Mouse (Mus musculus) fat pad, adult 2 months (tissue): ENCODE data around the gene Zfp423.
"Not testable (repeated sequence)": the region's sequence is repeated elsewhere in the genome, so short reads cannot be mapped to it uniquely, and the experiment has no call there.

Experiments
- DNase-seq: peaks from one replicate; pipeline ENCODE4 v3.0.0-alpha.2; 2011; ENCODE audit warnings: low read depth, low spot score; ENCODE audit errors: extremely low read depth

The Zfp423 gene

GRCm38 (mm10) chr8:87842096-87842495 lies 117.3 kb downstream of the Zfp423 start:
- DNase-seq, result not testable (repeated sequence)

- no peak for DNase-seq
Observed at GRCm38 (mm10) chr8:87837266-87837665, 122.1 kb downstream of the Zfp423 start.

GRCm38 (mm10) chr8:87836866-87837265 lies 122.5 kb downstream of the Zfp423 start:
- no peak for DNase-seq

- DNase-seq, result no peak
Observed at GRCm38 (mm10) chr8:87835924-87836323, 123.5 kb downstream of the Zfp423 start.

GRCm38 (mm10) chr8:87835411-87835821 lies 124.0 kb downstream of the Zfp423 start:
- DNase-seq, result no peak

GRCm38 (mm10) chr8:87834656-87835055 lies 124.7 kb downstream of the Zfp423 start:
- no peak for DNase-seq

- DNase-seq, result no peak
Observed at GRCm38 (mm10) chr8:87833841-87834620, 125.4 kb downstream of the Zfp423 start.

- DNase-seq, result no peak
Observed at GRCm38 (mm10) chr8:87833339-87833738, 126.1 kb downstream of the Zfp423 start.

GRCm38 (mm10) chr8:87832381-87833325 lies 126.7 kb downstream of the Zfp423 start:
- DNase-seq, result no peak

- no peak for DNase-seq
Observed at GRCm38 (mm10) chr8:87831567-87831966, 127.8 kb downstream of the Zfp423 start.

- DNase-seq, result no peak
Observed at GRCm38 (mm10) chr8:87831116-87831515, 128.3 kb downstream of the Zfp423 start.

GRCm38 (mm10) chr8:87830200-87830599 lies 129.2 kb downstream of the Zfp423 start:
- DNase-seq, result no peak

GRCm38 (mm10) chr8:87826013-87826660 lies 133.3 kb downstream of the Zfp423 start:
- no peak for DNase-seq

GRCm38 (mm10) chr8:87823172-87823571 lies 136.2 kb downstream of the Zfp423 start:
- no peak for DNase-seq

- no peak for DNase-seq
Observed at GRCm38 (mm10) chr8:87822690-87823089, 136.7 kb downstream of the Zfp423 start.

GRCm38 (mm10) chr8:87822175-87822574 lies 137.2 kb downstream of the Zfp423 start:
- DNase-seq, result no peak

GRCm38 (mm10) chr8:87821655-87822054 lies 137.7 kb downstream of the Zfp423 start:
- DNase-seq, result no peak

GRCm38 (mm10) chr8:87819263-87819662 lies 140.1 kb downstream of the Zfp423 start:
- DNase-seq, result no peak

GRCm38 (mm10) chr8:87818506-87818905 lies 140.9 kb downstream of the Zfp423 start:
- DNase-seq, result no peak

- DNase-seq, result no peak
Observed at GRCm38 (mm10) chr8:87816141-87816540, 143.3 kb downstream of the Zfp423 start.

GRCm38 (mm10) chr8:87812661-87813060 lies 146.7 kb downstream of the Zfp423 start:
- no peak for DNase-seq
